Mouse (Mus musculus) limb, embryonic 11.5 days (tissue): Measurements from ENCODE around the gene Olfr458. TPM values are rescaled to one million over a fixed set of nuclear protein-coding genes. Genes with fewer than 3 reads are reported as not detected.

Experiments used
- ATAC-seq: fragments of 200-750 bp; cut with Nextera tagmentation; 2 replicates; pipeline ENCODE4 v1.8.0; 2017; ENCODE audit warnings: low read depth; ENCODE audit not compliant: insufficient number of reproducible peaks, low FRiP score, low TSS enrichment
- DNase-seq: peaks from one replicate; pipeline ENCODE4 v3.0.0-alpha.2; 2015; ENCODE audit warnings: low spot score
- H3K27ac ChIP-seq: fragments of 300-500 bp; sonication (generic); replicated peaks from 2 replicates; pipeline ENCODE4 v1.5.1; 2014; ENCODE audit warnings: low read depth, mild to moderate bottlenecking, low read length
- H3K27me3 ChIP-seq: fragments of 300-500 bp; sonication (generic); 2 replicates; pipeline ENCODE4 v1.6.1; 2014; ENCODE audit warnings: mild to moderate bottlenecking, low read length, mixed read lengths; ENCODE audit not compliant: control insufficient read depth, insufficient read depth
- H3K36me3 ChIP-seq: fragments of 300-500 bp; sonication (generic); 2 replicates; pipeline ENCODE4 v1.6.1; 2014; ENCODE audit warnings: mild to moderate bottlenecking, low read length, moderate library complexity, mixed read lengths; ENCODE audit not compliant: control insufficient read depth, insufficient read depth
- H3K4me1 ChIP-seq: fragments of 300-500 bp; sonication (generic); 2 replicates; pipeline ENCODE4 v1.6.1; 2014; ENCODE audit warnings: low read length, mixed read lengths; ENCODE audit not compliant: control insufficient read depth, insufficient read depth
- H3K4me2 ChIP-seq: fragments of 300-500 bp; sonication (generic); 2 replicates; pipeline ENCODE4 v1.6.1; 2014; ENCODE audit warnings: low read depth, mild to moderate bottlenecking, moderate library complexity; ENCODE audit not compliant: severe bottlenecking
- H3K4me3 ChIP-seq: fragments of 300-500 bp; sonication (generic); 2 replicates; pipeline ENCODE4 v1.5.1; 2014; ENCODE audit warnings: low read depth, low read length
- H3K9ac ChIP-seq: fragments of 300-500 bp; sonication (generic); 2 replicates; pipeline ENCODE4 v1.6.1; 2014; ENCODE audit warnings: mild to moderate bottlenecking, low read length
- H3K9me3 ChIP-seq: fragments of 300-500 bp; sonication (generic); 2 replicates; pipeline ENCODE4 v1.6.1; 2016; ENCODE audit warnings: low read length; ENCODE audit not compliant: control insufficient read depth
- WGBS: fragments of 180-500 bp; shearing (Covaris S2); extraction: QIAGEN DNeasy Blood & Tissue Kit; methylation state at CpG from one replicate; pipeline ENCODE4 v1.1.7; 2014; 5-methylcytosine and 5-hydroxymethylcytosine counted together
- polyA plus RNA-seq: library from polyadenylated mRNA; unstranded; fragments of >200 nt; fragmentation: Nextera tagmentation; extraction: Ambion mirVana; gene quantifications from 2 replicates; pipeline ENCODE4 v1.2.1, GENCODE M21; 2014

The Olfr458 gene
- polyA plus RNA-seq, 1 experiment from 2014 or later: not detected

DNA sequence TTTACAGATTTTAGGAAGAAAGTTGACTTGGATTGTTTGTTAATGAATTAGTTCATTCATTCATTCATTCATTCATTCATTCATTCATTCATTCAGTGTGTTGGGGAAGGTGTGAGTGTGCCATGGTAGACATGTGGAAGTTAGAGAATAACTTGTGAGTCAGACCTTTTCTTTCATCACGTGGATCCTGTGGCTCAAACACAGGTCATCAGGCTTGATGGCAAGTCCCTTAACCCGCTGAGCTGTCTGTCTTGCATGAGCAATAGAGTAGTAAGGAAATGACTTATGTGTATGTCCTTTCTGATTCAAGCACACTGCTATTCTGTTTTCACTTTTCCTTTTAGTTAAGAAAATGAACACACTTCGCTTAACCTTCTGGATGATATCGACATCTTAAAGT, 5.5 kb upstream of the Olfr458 start:
- Histone ChIP-seq H3K9ac (no peak overlapping the region), H3K4me2 (no peak overlapping the region), H3K4me1 (no peaks in the 10 kb centered on the region), H3K4me3 (no peak overlapping the region), H3K27ac (no peak overlapping the region), H3K36me3 (no peaks in the 10 kb centered on the region), H3K27me3 (no peaks in the 10 kb centered on the region), H3K9me3 (no peaks in the 10 kb centered on the region)
- 91% methylated on average over 4 of the region's 4 CpGs for WGBS
- ATAC-seq (no peak), DNase-seq (no peak)

DNA sequence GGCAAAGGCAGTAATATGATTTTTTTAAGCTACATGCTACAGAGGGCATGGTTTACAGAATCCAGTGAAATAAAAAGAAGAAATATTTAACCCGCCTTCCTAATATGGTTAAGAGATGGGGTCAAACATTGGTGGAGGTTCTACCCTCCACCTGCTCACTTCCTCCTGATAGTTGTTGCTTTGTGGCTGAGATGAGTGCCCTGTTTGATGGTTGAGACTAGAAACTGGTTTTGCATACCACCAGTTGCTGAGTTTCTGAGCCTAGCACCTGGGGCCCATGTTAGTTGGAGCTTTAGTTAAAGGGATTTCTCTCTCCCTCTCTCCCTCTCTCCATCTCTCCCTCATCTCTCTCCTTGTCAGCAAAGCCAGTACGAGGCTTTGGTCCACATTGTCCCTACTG, 17.6 kb downstream of the Olfr458 start:
- H3K27me3 ChIP-seq: no peaks in the 10 kb centered on the region
- ATAC-seq (no peak), DNase-seq (no peak)
- 93% methylated on average over 2 of the region's 2 CpGs for WGBS
- H3K4me2 ChIP-seq: no peak overlapping the region
- H3K4me3 ChIP-seq: no peak overlapping the region
- no peak overlapping the region for H3K9ac ChIP-seq
- H3K4me1 ChIP-seq: no peaks in the 10 kb centered on the region
- H3K36me3 ChIP-seq: no peaks in the 10 kb centered on the region
- no peak overlapping the region for H3K27ac ChIP-seq
- H3K9me3 ChIP-seq: no peaks in the 10 kb centered on the region

DNA sequence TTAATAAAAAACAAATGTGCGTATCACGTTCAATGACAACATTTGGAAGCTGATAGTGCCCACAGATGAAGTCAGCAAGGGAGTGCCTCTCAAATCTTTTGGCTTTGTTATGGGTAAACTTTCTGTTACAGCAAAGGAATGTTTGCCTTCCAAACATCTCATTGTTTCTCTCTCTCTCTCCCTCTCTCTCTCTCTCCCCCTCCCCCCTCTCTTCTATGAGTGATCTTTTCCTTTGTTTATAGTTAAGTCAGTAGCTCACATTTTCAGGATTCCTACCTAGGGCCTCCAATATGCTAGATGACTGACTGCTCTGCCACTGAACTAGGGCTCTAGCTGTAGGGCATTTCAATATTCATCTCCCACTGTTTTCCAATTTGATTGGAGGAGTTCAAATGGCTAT, 20.5 kb downstream of the Olfr458 start:
- no peaks in the 10 kb centered on the region for H3K27me3 ChIP-seq
- no peaks in the 10 kb centered on the region for H3K4me1 ChIP-seq
- no peak overlapping the region for H3K4me3 ChIP-seq
- ATAC-seq (no peak), DNase-seq (no peak)
- no peak overlapping the region for H3K9ac ChIP-seq
- H3K4me2 ChIP-seq: no peak overlapping the region
- WGBS: 81% methylated on average over 2 of the region's 2 CpGs
- no peak overlapping the region for H3K27ac ChIP-seq
- no peaks in the 10 kb centered on the region for H3K9me3 ChIP-seq
- H3K36me3 ChIP-seq: no peaks in the 10 kb centered on the region

DNA sequence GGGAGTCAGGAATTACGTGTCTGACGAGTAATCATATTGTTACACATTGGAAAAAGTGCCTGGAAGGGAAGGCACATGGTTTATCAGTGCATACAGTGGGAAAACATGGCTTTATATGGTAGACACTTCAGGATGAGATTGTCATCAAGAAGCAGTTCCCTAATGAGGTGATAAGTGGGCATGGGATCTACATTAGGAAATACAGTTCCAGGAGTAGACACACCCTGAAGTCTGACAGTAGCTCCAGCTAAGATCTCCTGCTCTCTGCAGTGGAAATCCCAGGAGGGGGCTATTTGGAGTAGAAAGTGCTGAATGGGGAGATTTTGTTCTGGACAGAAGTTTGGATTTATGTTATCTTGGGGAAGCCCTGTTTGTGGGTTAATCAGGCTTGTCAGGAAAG, 23.6 kb downstream of the Olfr458 start:
- no peaks in the 10 kb centered on the region for H3K27me3 ChIP-seq
- no peaks in the 10 kb centered on the region for H3K9me3 ChIP-seq
- no peak overlapping the region for H3K4me3 ChIP-seq
- no peak overlapping the region for H3K27ac ChIP-seq
- H3K9ac ChIP-seq: no peak overlapping the region
- 82% methylated on average over 2 of the region's 2 CpGs for WGBS
- no peak for DNase-seq
- no peak overlapping the region for H3K4me2 ChIP-seq
- ATAC-seq: no peak
- no peaks in the 10 kb centered on the region for H3K36me3 ChIP-seq
- no peaks in the 10 kb centered on the region for H3K4me1 ChIP-seq

DNA sequence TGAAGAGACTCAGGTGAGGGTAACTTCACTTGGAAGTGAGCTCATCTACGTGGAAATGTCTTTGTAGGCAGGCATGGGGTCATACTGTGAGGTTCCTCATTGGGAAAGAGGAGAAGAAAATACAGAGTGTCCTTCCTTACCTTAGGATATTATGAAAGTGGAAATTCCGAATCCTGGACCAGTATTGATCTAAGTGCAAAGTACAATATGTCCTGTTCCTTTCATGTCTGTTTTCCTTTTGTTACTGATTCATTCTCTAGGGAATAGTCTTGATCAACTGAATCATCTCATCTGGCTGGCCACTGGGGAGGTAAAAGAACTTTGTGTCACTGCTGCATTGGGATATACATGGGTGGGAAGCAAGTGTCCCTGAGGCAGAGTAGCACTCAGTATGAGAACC, 29.5 kb downstream of the Olfr458 start:
- DNase-seq (no peak), ATAC-seq (no peak)
- no peaks in the 10 kb centered on the region for H3K9me3 ChIP-seq
- H3K4me1 ChIP-seq: no peaks in the 10 kb centered on the region
- H3K27me3 ChIP-seq: no peaks in the 10 kb centered on the region
- no peaks in the 10 kb centered on the region for H3K36me3 ChIP-seq
- WGBS: 85% methylated on average over 2 of the region's 2 CpGs
- no peak overlapping the region for H3K4me3 ChIP-seq
- no peak overlapping the region for H3K9ac ChIP-seq
- H3K4me2 ChIP-seq: no peak overlapping the region
- no peak overlapping the region for H3K27ac ChIP-seq

DNA sequence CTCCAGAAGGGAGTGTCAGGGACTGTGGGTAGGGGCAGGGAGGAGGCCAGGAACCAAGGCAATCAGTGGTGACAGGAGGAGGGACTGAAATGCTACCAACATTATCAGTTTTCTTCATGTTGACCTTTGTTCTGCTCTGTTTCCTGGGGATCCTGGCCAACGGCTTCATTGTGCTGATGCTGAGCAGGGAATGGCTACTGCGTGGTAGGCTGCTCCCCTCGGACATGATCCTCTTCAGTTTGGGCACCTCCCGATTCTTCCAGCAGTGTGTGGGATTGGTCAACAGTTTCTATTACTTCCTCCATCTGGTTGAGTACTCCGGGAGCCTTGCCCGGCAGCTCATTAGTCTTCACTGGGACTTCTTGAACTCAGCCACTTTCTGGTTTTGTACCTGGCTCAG, 30.6 kb downstream of the Olfr458 start, which contains the start of gene Tas2r126:
TSS of gene Tas2r126 (plus strand) at position 90 of the 400 bp plus-strand sequence.
- no peaks in the 10 kb centered on the region for H3K4me1 ChIP-seq
- ATAC-seq (no peak), DNase-seq (no peak)
- H3K4me3 ChIP-seq: no peak within 1 kb of the TSS
- H3K9me3 ChIP-seq: no peaks in the 10 kb centered on the region
- no peaks in the 10 kb centered on the region for H3K36me3 ChIP-seq
- H3K4me2 ChIP-seq: no peak within 1 kb of the TSS
- H3K27me3 ChIP-seq: no peaks in the 10 kb centered on the region
- WGBS: 83% methylated on average over 6 of the region's 6 CpGs
- no peak within 1 kb of the TSS for H3K9ac ChIP-seq
- no peak within 1 kb of the TSS for H3K27ac ChIP-seq

DNA sequence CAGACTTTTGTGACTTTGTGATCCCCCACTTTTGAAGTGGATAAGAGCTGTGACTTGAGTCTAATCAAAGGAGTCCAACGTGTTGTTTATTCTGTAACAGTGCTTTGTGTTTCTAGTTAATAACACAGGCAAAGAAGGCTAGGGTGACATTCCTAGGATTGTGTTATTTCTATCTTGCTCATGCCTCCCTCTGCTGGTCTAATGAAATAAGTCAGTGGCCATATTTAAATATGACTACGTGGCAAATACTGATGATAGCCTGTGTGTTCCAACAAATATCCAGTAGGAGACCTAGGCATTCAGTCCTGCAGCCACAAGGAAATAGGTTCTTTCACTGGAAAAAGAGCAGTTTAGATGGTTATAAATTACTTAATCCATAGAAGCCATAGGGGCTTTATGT, 31.4 kb downstream of the Olfr458 start:
- ATAC-seq: no peak
- no peaks in the 10 kb centered on the region for H3K36me3 ChIP-seq
- WGBS: 71% methylated on average over 2 of the region's 2 CpGs

DNA sequence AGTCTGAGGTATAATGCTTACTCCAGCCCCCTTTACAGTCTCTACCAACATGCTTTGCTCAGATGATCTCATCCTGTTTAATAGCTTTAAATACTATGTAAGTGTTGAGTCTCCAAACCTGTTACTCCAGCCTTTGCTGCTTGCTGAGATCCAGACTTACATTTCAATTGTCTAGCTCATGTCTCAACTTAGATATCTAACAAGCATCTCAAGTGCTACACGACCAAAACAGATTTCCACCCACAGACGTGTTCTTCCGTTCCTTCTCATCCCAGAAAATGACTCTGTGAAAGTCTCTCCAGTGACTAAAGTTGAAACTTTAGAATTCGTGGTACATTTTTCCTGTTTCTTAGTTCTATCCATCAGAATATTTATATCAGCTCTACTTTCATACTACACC, 38.7 kb downstream of the Olfr458 start:
- Histone ChIP-seq H3K4me1 (no peaks in the 10 kb centered on the region), H3K9me3 (no peaks in the 10 kb centered on the region), H3K27me3 (no peaks in the 10 kb centered on the region), H3K4me2 (no peak overlapping the region), H3K9ac (no peak overlapping the region), H3K27ac (no peak overlapping the region), H3K36me3 (no peaks in the 10 kb centered on the region), H3K4me3 (no peak overlapping the region)
- 86% methylated on average over 4 of the region's 4 CpGs for WGBS
- ATAC-seq (no peak), DNase-seq (no peak)

More for the DNA sequence above, 31.4 kb downstream of the Olfr458 start:
- Histone ChIP-seq H3K4me1 (no peaks in the 10 kb centered on the region), H3K27me3 (no peaks in the 10 kb centered on the region), H3K4me2 (no peak overlapping the region), H3K4me3 (no peak overlapping the region), H3K9ac (no peak overlapping the region), H3K9me3 (no peaks in the 10 kb centered on the region), H3K27ac (no peak overlapping the region)
- DNase-seq: no peak

DNA sequence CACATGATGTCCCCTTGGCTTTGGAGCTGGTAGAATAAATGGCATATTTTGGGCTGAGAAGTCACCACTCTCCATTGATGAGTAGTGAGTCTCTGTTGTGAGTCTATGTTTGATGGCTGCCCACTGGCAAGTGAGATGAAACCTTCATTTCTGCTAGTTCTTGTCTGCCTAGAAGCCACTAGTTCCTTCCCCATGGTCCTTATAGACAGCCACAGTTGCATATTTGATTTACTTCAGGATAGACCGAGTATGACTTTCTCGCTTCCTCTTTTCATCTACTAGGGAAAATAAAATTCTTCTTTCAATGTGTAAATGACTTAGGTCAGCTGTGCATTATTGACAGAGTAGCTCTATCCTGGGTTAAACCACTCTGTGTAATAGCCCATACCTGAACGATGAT, 40.5 kb downstream of the Olfr458 start:
- no peak overlapping the region for H3K9ac ChIP-seq
- no peak overlapping the region for H3K27ac ChIP-seq
- ATAC-seq (no peak), DNase-seq (no peak)
- no peaks in the 10 kb centered on the region for H3K4me1 ChIP-seq
- no peaks in the 10 kb centered on the region for H3K36me3 ChIP-seq
- no peak overlapping the region for H3K4me3 ChIP-seq
- no peaks in the 10 kb centered on the region for H3K27me3 ChIP-seq
- no peaks in the 10 kb centered on the region for H3K9me3 ChIP-seq
- H3K4me2 ChIP-seq: no peak overlapping the region
- 89% methylated on average over 3 of the region's 3 CpGs for WGBS
